Mouse (Mus musculus) megakaryocyte, embryonic 14.5 days (primary cell): Measurements from ENCODE around the gene C6.

Experiments
- FLI1 ChIP-seq: IDR thresholded peaks from 2 replicates; pipeline ENCODE4 v1.6.1; 2012; ENCODE audit warnings: low read length, inconsistent platforms, mixed read lengths
- GATA1 ChIP-seq: IDR thresholded peaks from 3 replicates; pipeline ENCODE4 v1.6.1; 2012; ENCODE audit warnings: mixed read lengths, low read length, inconsistent platforms, borderline replicate concordance

DNA sequence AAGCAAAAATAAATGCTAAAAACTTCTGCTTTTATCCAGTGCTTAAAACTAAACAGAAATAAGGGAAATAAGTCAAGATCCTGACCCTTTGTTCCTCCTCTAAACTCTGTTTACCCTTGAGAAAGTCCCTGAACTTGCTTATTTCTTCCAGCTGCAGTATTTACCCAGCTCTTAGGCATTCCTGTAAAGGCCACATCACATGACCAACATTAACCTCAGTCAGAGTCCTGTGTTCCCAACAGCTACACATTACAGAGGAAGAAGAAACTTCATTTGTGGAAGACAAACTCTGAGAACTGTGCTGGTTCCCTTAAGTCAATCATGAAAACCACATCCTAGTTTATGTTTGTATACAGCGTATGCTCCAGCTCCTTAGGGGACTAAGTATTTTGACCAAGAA lies 7.2 kb downstream of the C6 start:
- TF ChIP-seq GATA1, result no peak
- no peak for TF ChIP-seq FLI1
